Mouse (Mus musculus): ENCODE results near the gene March6.

GRCm38 (mm10) chr15:31419037-31419436, 111.8 kb downstream of the March6 start:
- peak; percentile 64 for TF ChIP-seq CTCF (IDR thresholded peaks at IDR 0.05; ENCODE audit: borderline replicate concordance, extremely low read depth, insufficient read depth, insufficient read length)
- no peak for TF ChIP-seq POLR2A (IDR thresholded peaks at IDR 0.05; ENCODE audit: borderline replicate concordance, extremely low read depth, insufficient read depth, insufficient read length, poor library complexity, severe bottlenecking)
